Mouse (Mus musculus) ES-E14 (cell line): Measurements from ENCODE around the gene Adgrl3. TPM values are rescaled to one million over a fixed set of nuclear protein-coding genes. Genes with fewer than 3 reads are reported as not detected.
A peak's percentile ranks its signal among the peaks of the same experiment; 100 is the strongest.

Experiments
- DNase-seq: peaks from one replicate; pipeline ENCODE4 v3.0.0-alpha.2; 2013; ENCODE audit warnings: low read depth, low spot score
- H3K27ac ChIP-seq: 2 replicates; pipeline ENCODE4 v1.5.1; 2012; ENCODE audit warnings: low read depth, mild to moderate bottlenecking, low read length, moderate library complexity, mixed read lengths; ENCODE audit not compliant: poor library complexity, insufficient read depth, severe bottlenecking
- H3K36me3 ChIP-seq: 2 replicates; pipeline ENCODE4 v1.6.1; 2012; ENCODE audit warnings: mild to moderate bottlenecking, low read length, moderate library complexity, mixed read lengths; ENCODE audit not compliant: control insufficient read depth, poor library complexity, insufficient read depth, severe bottlenecking
- H3K4me1 ChIP-seq, 2 experiments: fragments of 150-350 bp in 1 of 2; sonication (generic) in 1 of 2; 2 replicates each; pipeline ENCODE4 v1.6.1; 2012; ENCODE audit warnings: low read length in 2 of 2, mild to moderate bottlenecking in 1 of 2, mixed read lengths in 1 of 2; ENCODE audit not compliant: control insufficient read depth in 2 of 2, insufficient read depth in 2 of 2, poor library complexity in 1 of 2
- H3K4me3 ChIP-seq, 2 experiments: fragments of 150-350 bp in 1 of 2; sonication (generic) in 1 of 2; 2 replicates each; pipeline ENCODE4 v1.5.1; 2012; ENCODE audit warnings: low read length in 2 of 2, low read depth in 1 of 2, mild to moderate bottlenecking in 1 of 2, mixed read lengths in 1 of 2; ENCODE audit not compliant: insufficient read depth in 1 of 2, poor library complexity in 1 of 2, severe bottlenecking in 1 of 2
- H3K9ac ChIP-seq: 2 replicates; pipeline ENCODE4 v1.6.1; 2012; ENCODE audit warnings: low read depth, mild to moderate bottlenecking, low read length, mixed read lengths; ENCODE audit not compliant: poor library complexity, insufficient read depth, severe bottlenecking
- H3K9me3 ChIP-seq: fragments of 150-350 bp; sonication (generic); 2 replicates; pipeline ENCODE4 v1.6.1; 2012; ENCODE audit warnings: low read depth, mild to moderate bottlenecking, low read length; ENCODE audit not compliant: control insufficient read depth, insufficient read depth
- CHD2 ChIP-seq: IDR thresholded peaks from 2 replicates; pipeline ENCODE4 v1.6.1; 2014; ENCODE audit warnings: mild to moderate bottlenecking, low read depth, low read length, inconsistent platforms
- HCFC1 ChIP-seq: IDR thresholded peaks from 2 replicates; pipeline ENCODE4 v1.6.1; 2012; ENCODE audit warnings: low read length, inconsistent platforms, borderline replicate concordance; ENCODE audit not compliant: insufficient read depth
- MAFK ChIP-seq: IDR thresholded peaks from 2 replicates; pipeline ENCODE4 v1.6.1; 2014; ENCODE audit warnings: mild to moderate bottlenecking, low read depth, low read length, inconsistent platforms; ENCODE audit not compliant: insufficient read depth
- ZC3H11A ChIP-seq: IDR thresholded peaks from 2 replicates; pipeline ENCODE4 v1.6.1; 2012; ENCODE audit warnings: low read depth, mild to moderate bottlenecking, inconsistent platforms, low read length, borderline replicate concordance
- ZNF384 ChIP-seq: IDR thresholded peaks from 2 replicates; pipeline ENCODE4 v1.6.1; 2012; ENCODE audit warnings: low read depth, low read length, inconsistent platforms
- in situ Hi-C, 2 experiments: fragments of 600-800 bp; cut with MboI; formaldehyde crosslinking; loops; one replicate each; pipeline ENCODE4 v1.15.1; 2025; ENCODE audit warnings: low sequenced_read_pairs in 2 of 2, inconsistent platforms in 1 of 2; ENCODE audit not compliant: unreplicated experiment in 2 of 2
- total RNA-seq: library from RNA; depleted of rRNA; stranded (reverse); fragments of 300-350 nt; gene quantifications from 2 replicates; pipeline ENCODE4 v1.2.3, GENCODE M21; 2012

The Adgrl3 gene
- total RNA-seq, 1 experiment: 5.4 TPM

DNA sequence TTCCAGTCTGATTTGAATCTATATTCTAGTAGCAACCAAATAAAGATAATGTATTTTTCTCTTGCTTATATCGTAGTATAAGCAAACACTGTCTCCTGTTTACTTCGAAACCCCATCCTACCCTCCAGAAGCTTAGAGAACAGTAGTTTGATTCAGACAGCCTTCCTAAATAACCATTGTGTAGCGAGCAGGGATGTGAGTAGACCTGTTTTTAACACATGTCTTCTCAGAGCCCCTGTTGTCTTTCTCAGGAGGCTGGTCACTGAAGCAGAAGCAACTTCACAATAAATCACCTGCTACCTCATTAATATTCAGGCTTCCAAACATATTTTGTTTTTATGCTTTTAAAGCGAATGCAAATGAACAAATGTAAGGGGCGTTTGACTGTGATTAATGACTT lies 756.8 kb downstream of the Adgrl3 start:
- no peak overlapping the region for H3K27ac ChIP-seq
- H3K9me3 ChIP-seq: no peaks in the 10 kb centered on the region
- no peak for TF ChIP-seq ZNF384
- TF ChIP-seq MAFK: no peak
- TF ChIP-seq ZC3H11A: no peak
- no peak for TF ChIP-seq CHD2
- no peak for TF ChIP-seq HCFC1
- H3K4me1 ChIP-seq: no peaks in the 10 kb centered on the region
- H3K9ac ChIP-seq: no peak overlapping the region
- in situ Hi-C loops: no loop called here
- no peaks in the 10 kb centered on the region for H3K36me3 ChIP-seq
- H3K4me3 ChIP-seq: no peak overlapping the region
- no peak for DNase-seq

DNA sequence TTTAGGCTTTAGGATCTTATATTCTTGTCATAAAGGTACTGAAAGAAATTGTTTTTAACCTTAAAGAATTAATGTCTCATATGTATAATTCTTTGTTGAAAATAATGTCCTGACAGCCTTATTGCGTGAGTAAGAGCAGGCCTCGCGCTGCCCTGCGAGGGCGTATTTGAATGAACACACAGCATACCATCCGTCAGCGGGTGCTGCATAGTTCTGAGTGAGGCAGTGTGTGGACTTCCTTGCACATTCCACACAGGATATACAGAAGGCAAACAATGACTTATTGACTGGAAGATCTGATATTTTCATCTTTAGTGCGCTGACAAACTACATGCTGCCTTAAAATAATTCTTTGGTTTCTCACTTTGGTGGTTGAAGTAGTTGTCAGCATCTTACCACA lies 764.8 kb downstream of the Adgrl3 start:
- Histone ChIP-seq H3K36me3 (no peaks in the 10 kb centered on the region), H3K9me3 (no peaks in the 10 kb centered on the region), H3K4me1 (no peaks in the 10 kb centered on the region), H3K27ac (no peak overlapping the region), H3K4me3 (no peak overlapping the region), H3K9ac (no peak overlapping the region)
- no peak for DNase-seq
- TF ChIP-seq ZC3H11A (no peak), CHD2 (no peak), ZNF384 (no peak), HCFC1 (no peak), MAFK (no peak)
- in situ Hi-C loops: no loop called here

DNA sequence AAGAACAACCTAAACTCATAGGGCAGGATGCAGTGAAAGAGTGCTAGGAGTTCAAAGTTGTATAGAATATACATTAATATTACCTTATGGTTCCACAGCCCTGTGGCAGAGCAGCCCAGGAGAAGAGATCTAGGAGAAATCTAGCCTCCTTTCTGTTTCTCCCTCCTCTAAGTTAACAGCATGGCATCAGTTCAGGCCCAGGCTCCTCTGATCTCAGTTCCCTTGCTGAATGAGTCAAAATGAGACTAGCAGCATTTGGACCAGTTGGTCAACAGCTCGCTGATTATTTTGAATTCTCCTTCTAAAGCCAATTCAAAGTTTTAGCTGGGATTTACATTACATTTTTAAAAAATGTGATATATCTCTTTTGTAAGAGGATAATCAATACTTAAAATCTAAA lies 770.8 kb downstream of the Adgrl3 start:
- in situ Hi-C loops: no loop called here
- Histone ChIP-seq H3K9ac (no peak overlapping the region), H3K4me1 (peaks cover 0 to 5% of the 10 kb centered on the region in 2 experiments; a peak in 1 of 4 replicates), H3K36me3 (no peaks in the 10 kb centered on the region), H3K27ac (no peak overlapping the region), H3K4me3 (no peak overlapping the region), H3K9me3 (no peaks in the 10 kb centered on the region)
- DNase-seq: no peak
- TF ChIP-seq HCFC1 (no peak), ZC3H11A (no peak), CHD2 (no peak), ZNF384 (no peak), MAFK (no peak)

DNA sequence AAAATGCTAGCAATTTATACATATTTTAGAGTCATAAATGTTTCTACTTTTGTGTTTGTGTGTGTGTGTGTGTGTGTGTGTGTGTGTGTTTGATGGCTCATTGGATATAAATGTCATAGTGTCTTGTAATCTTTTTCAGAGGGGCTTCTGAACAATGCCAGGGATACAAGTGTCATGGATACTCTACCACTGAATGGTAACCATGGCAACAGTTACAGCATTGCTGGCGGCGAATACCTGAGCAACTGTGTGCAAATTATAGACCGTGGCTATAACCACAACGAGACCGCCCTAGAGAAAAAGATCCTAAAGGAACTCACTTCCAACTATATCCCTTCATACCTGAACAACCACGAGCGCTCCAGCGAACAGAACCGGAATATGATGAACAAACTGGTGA lies 774.2 kb downstream of the Adgrl3 start:
- H3K4me1 ChIP-seq: peaks cover 0 to 5% of the 10 kb centered on the region in 2 experiments; a peak in 1 of 4 replicates
- no peak overlapping the region for H3K27ac ChIP-seq
- peak; percentile 11 for DNase-seq
- in situ Hi-C loops: no loop called here
- no peaks in the 10 kb centered on the region for H3K36me3 ChIP-seq
- H3K9me3 ChIP-seq: no peaks in the 10 kb centered on the region
- no peak overlapping the region for H3K4me3 ChIP-seq
- TF ChIP-seq MAFK (no peak), CHD2 (no peak), ZC3H11A (no peak), ZNF384 (no peak), HCFC1 (no peak)
- H3K9ac ChIP-seq: no peak overlapping the region

DNA sequence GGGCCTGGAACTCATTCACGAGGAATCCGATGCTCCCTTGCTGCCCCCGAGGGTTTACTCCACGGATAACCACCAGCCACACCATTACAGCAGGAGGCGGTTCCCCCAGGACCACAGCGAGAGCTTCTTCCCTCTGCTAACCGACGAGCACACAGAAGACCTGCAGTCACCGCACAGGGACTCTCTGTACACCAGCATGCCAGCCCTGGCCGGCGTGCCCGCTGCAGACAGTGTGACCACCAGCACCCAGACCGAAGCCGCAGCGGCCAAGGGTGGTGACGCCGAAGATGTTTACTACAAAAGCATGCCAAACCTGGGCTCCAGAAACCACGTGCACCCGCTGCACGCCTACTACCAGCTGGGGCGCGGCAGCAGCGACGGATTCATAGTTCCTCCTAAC lies 774.7 kb downstream of the Adgrl3 start:
- peak; percentile 8 for DNase-seq
- Histone ChIP-seq H3K36me3 (no peaks in the 10 kb centered on the region), H3K9me3 (no peaks in the 10 kb centered on the region), H3K4me1 (peaks cover 0 to 5% of the 10 kb centered on the region in 2 experiments; a peak in 1 of 4 replicates), H3K4me3 (peak overlapping the region; percentile 37 to 51; a peak in 3 of 4 replicates), H3K27ac (no peak overlapping the region), H3K9ac (peak overlapping the region; percentile 43; the same call in 1 of the 2 replicates)
- in situ Hi-C loops: no loop called here
- TF ChIP-seq MAFK (no peak), ZNF384 (no peak), ZC3H11A (no peak), HCFC1 (no peak), CHD2 (no peak)
